Mouse (Mus musculus): ENCODE measurements around the gene Rab40c. TPM values are rescaled to one million over a fixed set of nuclear protein-coding genes. Genes with fewer than 3 reads are reported as not detected.
A peak's percentile ranks its signal among the peaks of the same experiment; 100 is the strongest.

The Rab40c gene
- polyA plus RNA-seq, 1 experiment from 2014 or later: 6.6 TPM

- Histone ChIP-seq H3K4me2 (no peak overlapping the region), H3K4me1 (replicated peaks) (peaks cover 63% of the 10 kb centered on the region), H3K27ac (replicated peaks) (peak overlapping the region; percentile 14; the same call in 1 of the 2 replicates), H3K27me3 (no peaks in the 10 kb centered on the region), H3K9me3 (replicated peaks) (no peaks in the 10 kb centered on the region), H3K9ac (no peak overlapping the region), H3K4me3 (replicated peaks) (no peak overlapping the region), H3K36me3 (replicated peaks) (peaks cover 38% of the 10 kb centered on the region)
- no peak for ATAC-seq (ENCODE audit: insufficient read depth)
- 35% methylated on average over 5 of the region's 5 CpGs for WGBS (ENCODE audit: insufficient replicate concordance)
Measured at GRCm38 (mm10) chr17:25880913-25881641, 38.5 kb downstream of the Rab40c start.

- Histone ChIP-seq H3K4me3 (replicated peaks) (no peak within 1 kb of the TSS), H3K9ac (no peak within 1 kb of the TSS), H3K4me2 (no peak within 1 kb of the TSS), H3K36me3 (replicated peaks) (peaks cover 38% of the 10 kb centered on the region), H3K9me3 (replicated peaks) (no peaks in the 10 kb centered on the region), H3K27me3 (no peaks in the 10 kb centered on the region), H3K27ac (replicated peaks) (peak within 1 kb of the TSS; percentile 14; the same call in 1 of the 2 replicates), H3K4me1 (replicated peaks) (peaks cover 67% of the 10 kb centered on the region)
- ATAC-seq (ENCODE audit: insufficient read depth): peak; percentile 14; the same call in 1 of the 2 replicates
- WGBS (ENCODE audit: insufficient replicate concordance): 55% methylated on average over 5 of the region's 5 CpGs
Measured at GRCm38 (mm10) chr17:25880196-25880910, 39.2 kb downstream of the Rab40c start, which contains the start of gene Wfikkn1. TSS of gene Wfikkn1 (minus strand) at chr17:25880858.

GRCm38 (mm10) chr17:25879750-25880149, 39.8 kb downstream of the Rab40c start:
- no peak for ATAC-seq (ENCODE audit: insufficient read depth)
- no peak overlapping the region for H3K4me2 ChIP-seq
- H3K4me3 ChIP-seq (replicated peaks): no peak overlapping the region
- no peak overlapping the region for H3K27ac ChIP-seq (replicated peaks)
- WGBS (ENCODE audit: insufficient replicate concordance): 80% methylated on average over 8 of the region's 8 CpGs
- H3K9me3 ChIP-seq (replicated peaks): no peaks in the 10 kb centered on the region
- H3K9ac ChIP-seq: no peak overlapping the region
- H3K27me3 ChIP-seq: no peaks in the 10 kb centered on the region
- H3K4me1 ChIP-seq (replicated peaks): peaks cover 66% of the 10 kb centered on the region
- peaks cover 38% of the 10 kb centered on the region for H3K36me3 ChIP-seq (replicated peaks)

GRCm38 (mm10) chr17:25879261-25879660, 40.3 kb downstream of the Rab40c start:
- Histone ChIP-seq H3K4me1 (replicated peaks) (peaks cover 71% of the 10 kb centered on the region), H3K27me3 (no peaks in the 10 kb centered on the region), H3K9me3 (replicated peaks) (no peaks in the 10 kb centered on the region), H3K36me3 (replicated peaks) (peaks cover 34% of the 10 kb centered on the region), H3K27ac (replicated peaks) (no peak overlapping the region), H3K4me2 (no peak overlapping the region), H3K4me3 (replicated peaks) (no peak overlapping the region), H3K9ac (no peak overlapping the region)
- WGBS (ENCODE audit: insufficient replicate concordance): 68% methylated on average over 4 of the region's 4 CpGs
- ATAC-seq (ENCODE audit: insufficient read depth): no peak

GRCm38 (mm10) chr17:25878611-25879180, 40.8 kb downstream of the Rab40c start:
- Histone ChIP-seq H3K4me3 (replicated peaks) (no peak overlapping the region), H3K4me1 (replicated peaks) (peaks cover 76% of the 10 kb centered on the region), H3K36me3 (replicated peaks) (peaks cover 29% of the 10 kb centered on the region), H3K9ac (no peak overlapping the region), H3K9me3 (replicated peaks) (no peaks in the 10 kb centered on the region), H3K27me3 (no peaks in the 10 kb centered on the region), H3K27ac (replicated peaks) (no peak overlapping the region), H3K4me2 (no peak overlapping the region)
- 87% methylated on average over 19 of the region's 19 CpGs for WGBS (ENCODE audit: insufficient replicate concordance)
- no peak for ATAC-seq (ENCODE audit: insufficient read depth)

- ATAC-seq (ENCODE audit: insufficient read depth): no peak
- 85% methylated on average over 32 of the region's 32 CpGs for WGBS (ENCODE audit: insufficient replicate concordance)
- H3K9ac ChIP-seq: no peak overlapping the region
- no peak overlapping the region for H3K27ac ChIP-seq (replicated peaks)
- H3K4me1 ChIP-seq (replicated peaks): peaks cover 75% of the 10 kb centered on the region
- H3K36me3 ChIP-seq (replicated peaks): peaks cover 24% of the 10 kb centered on the region
- no peaks in the 10 kb centered on the region for H3K27me3 ChIP-seq
- no peak overlapping the region for H3K4me2 ChIP-seq
- H3K4me3 ChIP-seq (replicated peaks): no peak overlapping the region
- no peaks in the 10 kb centered on the region for H3K9me3 ChIP-seq (replicated peaks)
Measured at GRCm38 (mm10) chr17:25877741-25878610, 41.6 kb downstream of the Rab40c start.

GRCm38 (mm10) chr17:25877025-25877424, 42.5 kb downstream of the Rab40c start:
- H3K9me3 ChIP-seq (replicated peaks): no peaks in the 10 kb centered on the region
- no peak overlapping the region for H3K9ac ChIP-seq
- H3K36me3 ChIP-seq (replicated peaks): peaks cover 21% of the 10 kb centered on the region
- no peaks in the 10 kb centered on the region for H3K27me3 ChIP-seq
- no peak for ATAC-seq (ENCODE audit: insufficient read depth)
- no peak overlapping the region for H3K27ac ChIP-seq (replicated peaks)
- WGBS (ENCODE audit: insufficient replicate concordance): 81% methylated on average over 3 of the region's 3 CpGs
- no peak overlapping the region for H3K4me3 ChIP-seq (replicated peaks)
- H3K4me1 ChIP-seq (replicated peaks): peaks cover 65% of the 10 kb centered on the region
- H3K4me2 ChIP-seq: 0 out of 2 replicates have a peak overlapping the region, but pooled peaks have one; percentile 89

GRCm38 (mm10) chr17:25876347-25876915, 43.1 kb downstream of the Rab40c start:
- peak overlapping the region; percentile 89 for H3K4me2 ChIP-seq
- H3K9me3 ChIP-seq (replicated peaks): no peaks in the 10 kb centered on the region
- no peaks in the 10 kb centered on the region for H3K27me3 ChIP-seq
- peaks cover 60% of the 10 kb centered on the region for H3K4me1 ChIP-seq (replicated peaks)
- H3K4me3 ChIP-seq (replicated peaks): peak overlapping the region; percentile 85
- peak overlapping the region; percentile 90; the same call in 1 of the 2 replicates for H3K27ac ChIP-seq (replicated peaks)
- WGBS (ENCODE audit: insufficient replicate concordance): 61% methylated on average over 10 of the region's 10 CpGs
- peaks cover 21% of the 10 kb centered on the region for H3K36me3 ChIP-seq (replicated peaks)
- ATAC-seq (ENCODE audit: insufficient read depth): no peak
- 0 out of 2 replicates have a peak overlapping the region, but pooled peaks have one; percentile 79 for H3K9ac ChIP-seq

- Histone ChIP-seq H3K4me2 (peak overlapping the region; percentile 89), H3K4me3 (replicated peaks) (peak overlapping the region; percentile 85), H3K4me1 (replicated peaks) (peaks cover 50% of the 10 kb centered on the region), H3K9me3 (replicated peaks) (no peaks in the 10 kb centered on the region), H3K9ac (peak overlapping the region; percentile 79), H3K27me3 (no peaks in the 10 kb centered on the region), H3K36me3 (replicated peaks) (peaks cover 21% of the 10 kb centered on the region), H3K27ac (replicated peaks) (peak overlapping the region; percentile 90)
- ATAC-seq (ENCODE audit: insufficient read depth): peak; percentile 81
- 1% methylated on average over 59 of the region's 59 CpGs for WGBS (ENCODE audit: insufficient replicate concordance)
Measured at GRCm38 (mm10) chr17:25875171-25876136, 44.1 kb downstream of the Rab40c start.
